Mouse (Mus musculus) embryonic fibroblast, embryonic 13.5 days (primary cell): ENCODE results near the gene Mrm2.
A peak's percentile ranks its signal among the peaks of the same experiment; 100 is the strongest.

Source experiments
- CTCF ChIP-seq: IDR thresholded peaks from 2 replicates; pipeline ENCODE4 v1.5.1; 2011; ENCODE audit warnings: mild to moderate bottlenecking, control low read depth, low read length, moderate library complexity, borderline replicate concordance; ENCODE audit not compliant: insufficient read depth
- POLR2A ChIP-seq: IDR thresholded peaks from 2 replicates; pipeline ENCODE4 v1.6.1; 2011; ENCODE audit warnings: low read depth, mild to moderate bottlenecking, control low read depth, low read length, moderate library complexity

DNA sequence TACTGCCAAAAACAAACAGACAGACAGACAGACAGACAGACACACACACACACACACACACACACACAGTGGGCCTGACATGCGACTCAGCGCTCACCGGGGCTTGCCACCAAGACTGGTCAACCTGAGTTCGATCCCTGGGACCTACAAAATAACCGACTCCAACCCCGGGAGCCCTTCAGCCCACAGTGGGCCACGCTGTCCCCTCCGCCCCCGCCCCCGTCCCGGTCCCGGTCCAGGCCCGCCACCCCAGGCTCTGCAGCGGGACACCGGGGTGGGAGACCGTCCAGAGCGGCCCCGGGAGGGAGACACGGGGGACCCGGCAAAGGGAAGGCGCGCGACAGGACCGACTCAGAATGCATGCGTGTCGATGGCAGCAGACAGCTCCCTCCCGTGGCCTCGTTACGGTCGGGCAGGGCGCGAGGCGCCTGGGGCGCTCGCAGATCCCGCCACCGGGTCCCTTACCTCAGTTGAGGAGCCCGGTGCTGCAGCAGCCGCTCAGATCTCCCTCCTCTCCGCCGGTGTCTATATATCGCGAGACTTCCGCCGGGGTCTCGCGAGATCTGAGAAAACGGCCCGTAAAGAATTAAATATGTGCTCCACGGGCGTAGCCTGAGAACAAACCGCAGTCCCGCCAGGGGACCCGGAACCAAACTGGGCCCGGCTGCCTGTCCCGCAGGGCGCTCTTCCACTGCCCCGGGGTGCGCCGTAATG lies 10.5 kb downstream of the Mrm2 start, which contains the start of the genes Mad1l1 and Nudt1:
- TF ChIP-seq CTCF (no peak), POLR2A (peak; percentile 77)
